Mouse (Mus musculus) lung, postnatal 36 days (tissue): ENCODE data around the gene Sh2d6.

Experiments used
- DNase-seq: peaks from one replicate; pipeline ENCODE4 v3.0.0; 2022; ENCODE audit warnings: mixed read lengths

The Sh2d6 gene

GRCm38 (mm10) chr6:72521607-72522006, at the start of gene Sh2d6:
Gene Sh2d6, minus strand, starts transcription at chr6:72521707.
- no peak for DNase-seq

- DNase-seq = no peak
Observed at GRCm38 (mm10) chr6:72570644-72571397, 49.3 kb upstream of the Sh2d6 start.

GRCm38 (mm10) chr6:72568736-72569135, 47.2 kb upstream of the Sh2d6 start:
- DNase-seq = no peak

GRCm38 (mm10) chr6:72567508-72567907, 46.0 kb upstream of the Sh2d6 start:
- no peak for DNase-seq

DNA sequence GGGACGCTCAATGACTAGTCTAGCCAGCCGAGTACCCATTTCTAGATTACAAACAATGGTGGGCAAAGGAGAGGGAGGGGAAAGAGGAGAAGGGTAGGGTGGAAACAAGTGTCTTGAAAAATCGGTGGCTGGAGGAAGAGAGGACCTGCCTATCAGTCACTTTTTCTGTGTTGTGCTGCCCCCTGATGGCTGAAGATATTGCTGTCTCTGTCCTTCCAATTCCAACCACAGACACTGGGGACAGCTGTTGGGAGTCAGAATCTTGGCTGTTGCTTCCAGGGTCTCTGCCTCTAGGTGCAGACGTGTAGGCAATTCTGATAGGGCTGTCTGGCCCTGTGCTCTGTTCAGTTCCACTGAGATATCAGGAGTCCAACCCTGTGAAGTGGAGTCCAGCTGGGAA, 44.5 kb upstream of the Sh2d6 start:
- peak; percentile 96 for DNase-seq

- DNase-seq = no peak
Observed at GRCm38 (mm10) chr6:72565506-72565905, 44.0 kb upstream of the Sh2d6 start.

DNA sequence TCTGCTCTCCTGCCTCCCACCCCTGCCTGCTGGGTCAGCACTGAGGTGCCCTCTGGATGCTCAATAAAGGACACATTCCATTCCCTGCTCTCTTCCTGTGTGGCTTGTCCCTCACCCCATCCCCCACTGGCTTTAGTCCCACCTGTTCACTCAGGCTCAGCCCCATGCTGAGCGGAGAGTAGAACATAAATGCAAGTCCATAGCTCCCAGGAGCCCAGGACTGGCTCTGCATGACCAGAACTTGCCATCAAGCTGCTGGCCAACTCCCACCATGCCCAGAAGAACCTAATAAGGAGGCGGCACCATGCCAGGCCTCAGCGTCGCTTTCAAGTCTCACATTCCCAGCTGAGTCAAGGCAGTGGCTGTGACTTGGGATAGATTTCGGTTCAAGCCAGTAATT, 41.4 kb upstream of the Sh2d6 start:
- no peak for DNase-seq

DNA sequence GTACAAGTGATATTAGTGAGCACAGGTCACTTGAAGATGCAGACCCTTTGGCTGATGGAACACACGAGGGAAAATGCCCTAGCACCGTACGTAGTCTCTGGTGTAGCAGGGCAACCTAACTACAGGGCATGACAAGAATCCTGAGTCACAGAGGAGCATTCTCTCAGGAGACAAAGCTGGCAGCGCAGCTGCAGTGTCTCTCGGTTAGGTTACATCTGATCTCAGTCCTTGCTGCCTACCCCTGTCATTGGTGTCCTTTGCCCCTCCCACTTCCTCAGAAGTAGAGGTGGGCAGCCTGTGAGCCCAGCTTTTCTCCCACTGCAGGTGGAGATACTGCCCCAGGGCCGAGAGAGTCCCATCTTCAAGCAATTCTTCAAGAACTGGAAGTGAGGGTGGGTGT, 41.0 kb upstream of the Sh2d6 start:
- DNase-seq = no peak

- peak; percentile 38 for DNase-seq
Observed at GRCm38 (mm10) chr6:72560801-72561200, 39.3 kb upstream of the Sh2d6 start.

- no peak for DNase-seq
Observed at GRCm38 (mm10) chr6:72553079-72553412, 31.5 kb upstream of the Sh2d6 start.

GRCm38 (mm10) chr6:72552171-72553078, 30.9 kb upstream of the Sh2d6 start:
- DNase-seq = peak; percentile 77

GRCm38 (mm10) chr6:72550503-72551100, 29.1 kb upstream of the Sh2d6 start:
- DNase-seq = no peak

- DNase-seq = no peak
Observed at GRCm38 (mm10) chr6:72550025-72550424, 28.5 kb upstream of the Sh2d6 start.

DNA sequence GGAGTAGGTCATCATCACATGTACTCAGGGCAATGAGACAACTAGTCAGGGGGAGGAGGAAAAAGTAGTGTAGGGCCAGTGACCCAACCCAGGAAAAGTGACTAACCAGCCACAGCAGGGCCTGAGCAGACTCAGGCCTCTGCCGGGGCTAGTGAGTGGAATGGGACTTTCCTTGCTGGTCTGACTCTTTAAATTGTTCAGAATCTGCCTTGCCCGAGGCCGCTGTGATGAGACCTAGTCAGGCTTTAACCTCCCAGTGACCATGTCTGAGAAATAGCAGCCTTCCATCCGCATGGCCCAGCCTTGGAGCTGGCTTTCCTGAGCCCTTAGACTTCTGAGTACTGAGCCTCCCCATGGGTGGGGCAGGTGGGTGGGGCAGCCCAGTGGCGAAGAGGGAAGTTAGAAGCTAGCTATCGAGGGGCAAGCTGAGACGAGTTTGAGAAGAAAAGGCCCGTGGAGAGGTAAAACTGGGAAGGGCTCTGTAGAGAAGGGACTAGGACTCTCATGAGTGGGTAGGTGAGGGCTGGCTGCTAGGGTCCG, 27.6 kb upstream of the Sh2d6 start:
- peak; percentile 69 for DNase-seq

DNA sequence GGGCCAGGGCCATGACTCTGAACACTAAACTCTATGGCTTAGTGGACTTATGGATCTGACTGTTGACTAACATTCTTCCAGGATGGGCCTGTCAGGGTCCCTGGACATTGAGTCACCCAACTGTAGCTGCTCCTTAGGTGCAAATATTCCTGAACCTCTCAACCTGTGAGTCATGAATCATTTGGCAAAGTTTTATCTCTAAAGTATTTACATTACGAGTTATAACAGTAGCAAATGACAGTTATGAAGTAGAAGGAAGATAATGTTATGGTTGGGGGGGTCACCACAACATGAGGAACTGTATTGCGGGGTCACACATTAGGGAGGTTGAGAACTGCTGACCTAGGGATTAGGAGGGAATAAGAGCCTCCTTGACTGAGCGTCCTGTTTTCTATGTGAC, 26.4 kb upstream of the Sh2d6 start:
- no peak for DNase-seq

GRCm38 (mm10) chr6:72547121-72547520, 25.6 kb upstream of the Sh2d6 start:
- no peak for DNase-seq

DNA sequence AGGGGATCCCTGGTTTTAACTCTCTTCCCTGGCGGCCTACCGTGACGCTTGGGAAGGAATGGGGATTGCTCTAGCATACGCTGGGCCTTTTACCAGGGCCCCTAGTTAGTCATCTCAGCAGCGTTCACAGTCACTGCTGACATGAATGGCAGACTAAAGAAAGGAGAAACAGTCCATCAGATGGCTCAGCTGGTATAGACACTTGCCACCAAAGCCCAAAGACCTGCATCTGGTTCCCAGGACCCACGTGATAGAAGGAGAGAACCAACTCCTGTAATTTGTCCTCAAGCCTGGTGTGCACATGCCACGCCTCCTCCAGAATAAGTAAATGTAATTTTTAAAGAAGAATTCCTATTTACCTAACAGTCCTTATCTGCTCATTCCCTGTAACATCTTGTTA, 23.9 kb upstream of the Sh2d6 start:
- DNase-seq = no peak

DNA sequence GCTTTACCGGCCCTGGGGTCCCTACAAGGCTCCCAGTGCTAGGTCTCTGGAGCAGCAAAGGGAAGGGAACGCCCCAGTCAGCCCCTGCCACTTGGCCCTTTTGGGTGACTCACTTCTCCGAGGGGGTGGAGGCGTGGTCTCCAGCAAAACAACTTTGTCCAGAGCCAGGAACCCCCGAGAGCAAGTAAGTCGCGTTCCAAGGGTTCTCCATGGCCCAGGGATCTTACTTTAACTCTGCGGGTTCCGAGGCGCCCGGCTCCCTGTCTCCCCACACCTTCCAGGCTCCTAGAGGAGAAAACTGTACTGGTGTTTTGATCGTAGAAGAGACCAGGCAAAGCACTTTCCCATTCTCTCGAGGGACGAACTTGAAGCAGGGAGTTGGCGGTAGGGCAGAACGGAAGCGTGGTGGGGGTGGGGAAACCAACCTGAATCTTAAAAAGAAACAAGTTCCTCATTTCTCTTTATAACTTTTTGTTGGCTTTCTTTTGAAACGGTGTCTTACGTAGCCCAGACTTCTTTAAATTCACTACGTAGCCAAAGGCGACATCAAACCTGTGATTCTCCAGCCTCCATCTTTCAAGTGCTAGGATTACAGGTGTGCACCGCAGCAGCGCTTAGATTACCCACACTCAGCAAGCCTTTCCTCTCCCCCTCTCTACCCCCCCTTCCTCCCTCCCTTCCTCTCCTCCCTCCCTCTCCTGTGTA, 22.9 kb upstream of the Sh2d6 start, which contains the start of gene Capg:
TSS of gene Capg (plus strand) at position 109 of the 705 bp plus-strand sequence.
- peak; percentile 76 for DNase-seq

DNA sequence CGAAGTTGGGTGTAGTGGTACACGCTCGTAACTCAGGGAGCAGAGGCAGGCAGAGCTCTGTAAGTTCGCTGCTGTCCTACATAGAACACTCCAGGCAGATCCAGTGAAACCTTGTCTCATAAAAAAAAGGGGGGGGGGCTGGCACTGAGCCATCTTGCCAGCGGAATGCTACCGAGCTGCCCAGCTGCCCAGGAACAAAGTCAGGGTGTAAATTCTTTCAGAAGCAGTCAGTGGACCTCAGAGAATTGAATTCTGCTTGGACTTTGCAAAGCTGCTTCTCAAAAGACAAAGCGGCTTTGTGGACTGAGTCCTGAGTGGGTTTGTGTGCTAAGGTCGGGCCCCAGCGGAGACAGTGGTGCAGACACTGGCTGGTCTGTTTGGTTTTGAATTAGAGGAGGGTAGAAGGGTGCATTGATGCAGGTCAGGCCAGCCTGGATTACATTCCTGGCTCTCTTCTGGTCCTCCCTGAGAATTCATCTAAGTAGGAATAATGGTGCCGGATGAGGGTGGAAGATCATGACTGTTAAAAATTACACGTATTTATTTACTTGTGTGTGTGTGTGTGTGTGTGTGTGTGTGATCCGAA, 21.9 kb upstream of the Sh2d6 start:
- DNase-seq = no peak

DNA sequence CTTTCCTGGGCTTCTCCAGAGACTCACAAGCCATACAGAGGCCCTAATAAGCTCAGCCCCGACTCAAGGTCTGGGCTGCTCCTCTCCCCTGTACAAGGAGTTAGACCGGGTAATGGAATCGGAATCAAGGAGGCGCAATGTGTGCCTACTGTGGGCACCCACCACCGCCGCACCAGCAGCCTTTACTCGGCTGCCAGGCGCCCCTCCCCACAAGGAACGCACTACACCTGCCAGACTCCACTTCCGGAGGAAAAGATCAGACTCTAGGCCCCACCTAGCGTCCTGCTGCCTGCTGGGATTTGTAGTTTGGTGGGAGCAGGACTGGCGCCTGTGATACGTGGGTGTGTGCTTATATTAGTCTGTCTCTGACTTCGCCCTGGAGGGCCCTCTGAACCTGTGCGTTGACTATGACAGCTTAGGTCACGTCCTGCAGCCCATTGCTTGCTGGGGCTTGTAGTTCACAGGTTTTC, 17.1 kb upstream of the Sh2d6 start:
- peak; percentile 95 for DNase-seq

- DNase-seq = no peak
Observed at GRCm38 (mm10) chr6:72537998-72538500, 16.5 kb upstream of the Sh2d6 start.

- peak; percentile 92 for DNase-seq
Observed at GRCm38 (mm10) chr6:72535165-72535564, 13.7 kb upstream of the Sh2d6 start.
